In the genomic region with DNA sequence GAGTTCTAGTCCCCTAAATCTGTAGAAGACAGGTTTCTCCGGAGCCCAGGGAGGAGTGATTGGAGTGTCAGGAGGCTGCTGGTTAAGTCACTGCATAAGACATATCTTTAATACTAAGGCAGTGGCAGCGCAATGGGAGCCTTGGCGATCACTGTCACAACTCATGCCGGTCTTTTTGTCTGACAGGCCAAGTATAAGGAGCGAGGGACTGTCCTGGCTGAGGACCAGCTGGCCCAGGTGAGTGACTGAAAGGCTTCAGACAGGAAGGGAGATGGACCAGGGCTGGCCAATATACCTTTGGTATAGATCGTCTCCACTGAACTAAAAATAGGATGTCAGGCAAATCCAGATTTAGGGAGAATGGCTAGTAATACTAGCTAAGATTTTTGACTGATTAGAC, we compare ENCODE assay signal across 8 mouse cellular contexts. TPM values are rescaled to one million over a fixed set of nuclear protein-coding genes. Genes with fewer than 3 reads are reported as not detected.
DNase-seq lines count a peak whose midpoint lies in the region; ATAC-seq and TF ChIP-seq lines count a peak whose summit lies in the region.
"Had no signal": no experiment of that assay in that cellular context is flagged by ENCODE, and none has a peak within 500 bp of the region (broad histone marks: within the 10 kb centered on the region; RNA-seq: fewer than 3 reads in every experiment).

No protein-coding gene starts in this region.

- 3% methylated on average over 6 of the region's 6 CpGs for WGBS in heart, postnatal 0 days
- 9% methylated on average over 6 of the region's 6 CpGs for WGBS in lung, postnatal 0 days

- H3K27ac ChIP-seq in heart, postnatal 0 days (ENCODE audit: low read depth), result peak overlapping the region; percentile 67
- H3K27ac ChIP-seq in lung, postnatal 0 days (ENCODE audit: low read length), result peak overlapping the region; percentile 57; the same call in 1 of the 2 replicates

- peak overlapping the region; percentile 77 for H3K9ac ChIP-seq in heart, postnatal 0 days (replicated peaks; ENCODE audit: low read depth, low read length)
- H3K9ac ChIP-seq in lung, postnatal 0 days (replicated peaks; ENCODE audit: low read depth), result peak overlapping the region; percentile 80

- peak overlapping the region; percentile 89 for H3K4me3 ChIP-seq in heart, postnatal 0 days (ENCODE audit: low read depth, low read length)
- peak overlapping the region; percentile 95 for H3K4me3 ChIP-seq in lung, postnatal 0 days (ENCODE audit: low read depth, low read length)

- ATAC-seq in heart, postnatal 0 days (ENCODE audit: insufficient read depth, low read depth), result no peak
- ATAC-seq in lung, postnatal 0 days, result peak; percentile 34; the same call in 1 of the 2 replicates
- ATAC-seq in monocyte, adult 5-6 weeks (replicated peaks; ENCODE audit: insufficient number of reproducible peaks, low FRiP score, low TSS enrichment, poor library complexity, severe bottlenecking), result no peak

- no peak for TF ChIP-seq EP300 in heart, postnatal 0 days (IDR thresholded peaks at IDR 0.05; ENCODE audit: low read depth)
- no peak for TF ChIP-seq EP300 in lung, postnatal 0 days (IDR thresholded peaks at IDR 0.05)

- H3K27me3 ChIP-seq in heart, postnatal 0 days (ENCODE audit: control insufficient read depth, insufficient read depth, low read length), result no peaks in the 10 kb centered on the region
- no peaks in the 10 kb centered on the region; the same call in 1 of the 2 replicates for H3K27me3 ChIP-seq in lung, postnatal 0 days (replicated peaks; ENCODE audit: insufficient read depth, low read length)

- peaks cover 3% of the 10 kb centered on the region; the same call in 1 of the 2 replicates for H3K36me3 ChIP-seq in heart, postnatal 0 days (replicated peaks; ENCODE audit: control insufficient read depth, insufficient read depth, low read length)
- H3K36me3 ChIP-seq in lung, postnatal 0 days (ENCODE audit: insufficient read depth, low read length), result no peaks in the 10 kb centered on the region

- H3K4me1 ChIP-seq in heart, postnatal 0 days (ENCODE audit: control insufficient read depth, insufficient read depth), result peaks cover 10% of the 10 kb centered on the region
- H3K4me1 ChIP-seq in lung, postnatal 0 days (ENCODE audit: insufficient read depth, low read depth, low read length), result peaks cover 7% of the 10 kb centered on the region

- DNase-seq in left cerebral cortex, postnatal 4 days, result peak; percentile 37
- DNase-seq in left cerebral cortex, adult 18-20 months (ENCODE audit: low spot score in 2 of 2), result no peak
- peak; percentile 74 to 80 for DNase-seq in cerebellum, postnatal 10 days
- no peak for DNase-seq in heart, postnatal 0 days (ENCODE audit: low spot score)
- DNase-seq in lung, postnatal 0 days (ENCODE audit: low spot score), result no peak
- DNase-seq in thymus, postnatal 10 days (ENCODE audit: low spot score in 2 of 2), result no peak

- no peak for TF ChIP-seq CTCF in heart, postnatal 0 days (IDR thresholded peaks at IDR 0.05; ENCODE audit: low read depth)
- no peak for TF ChIP-seq CTCF in lung, postnatal 0 days (IDR thresholded peaks at IDR 0.05)

- intact Hi-C loops in left cerebral cortex, postnatal 4 days (cut with DNase I), result no loop called here

- no peaks in the 10 kb centered on the region for H3K9me3 ChIP-seq in heart, postnatal 0 days (replicated peaks; ENCODE audit: control insufficient read depth, low read length)
- no peaks in the 10 kb centered on the region for H3K9me3 ChIP-seq in lung, postnatal 0 days (ENCODE audit: low read length)

- peak overlapping the region; percentile 94 for H3K4me2 ChIP-seq in heart, postnatal 0 days (ENCODE audit: low read depth, low read length)
- H3K4me2 ChIP-seq in lung, postnatal 0 days (replicated peaks; ENCODE audit: low read depth, low read length), result peak overlapping the region; percentile 72

RNA-seq across cellular contexts. Expression of a gene that starts 0.4 kb away (rescaled TPM):
- total RNA-seq in left cerebral cortex, postnatal 4 days (2021), result 10 to 100 TPM; 88.0 to 94.0 TPM
- total RNA-seq in left cerebral cortex, adult 18-20 months (2021), result 100 to 1,000 TPM; 104 to 106 TPM
- total RNA-seq in heart, postnatal 0 days (2014; rRNA removed; ENCODE audit: low replicate concordance), result 24.0 and 25.2 TPM in 2 replicates
- 59.4 and 63.0 TPM in 2 replicates for polyA plus RNA-seq in heart, postnatal 0 days (2015; fragmentation: Nextera tagmentation; extraction: Ambion mirVana)
- polyA plus RNA-seq in lung, postnatal 0 days (2015; fragmentation: Nextera tagmentation; extraction: Ambion mirVana), result 72.9 and 77.9 TPM in 2 replicates
- total RNA-seq in monocyte, adult 5-6 weeks (2017), result 66.0 to 93.9 TPM (median 80.9 TPM) in 3 replicates

RNA-seq across cellular contexts. Expression of a gene that starts 10.8 kb away (rescaled TPM):
- not detected for total RNA-seq in left cerebral cortex, postnatal 4 days (2021)
- not detected for total RNA-seq in left cerebral cortex, adult 18-20 months (2021)
- total RNA-seq in heart, postnatal 0 days (2014; rRNA removed; ENCODE audit: low replicate concordance), result not detected in 2 replicates
- not detected in 2 replicates for polyA plus RNA-seq in heart, postnatal 0 days (2015; fragmentation: Nextera tagmentation; extraction: Ambion mirVana)
- polyA plus RNA-seq in lung, postnatal 0 days (2015; fragmentation: Nextera tagmentation; extraction: Ambion mirVana), result not detected in 2 replicates
- total RNA-seq in monocyte, adult 5-6 weeks (2017), result not detected in 3 replicates
- total RNA-seq: neutrophil, adult 5-6 weeks had no signal

RNA-seq across cellular contexts. Expression of a gene that starts 29.4 kb away (rescaled TPM):
- total RNA-seq in left cerebral cortex, postnatal 4 days (2021), result 1 to 10 TPM; 2.6 to 3.5 TPM
- total RNA-seq in left cerebral cortex, adult 18-20 months (2021), result under 1 TPM in 1 of 2 experiments, not detected in 1; 0.37 TPM
- 3.4 and 10.4 TPM in 2 replicates for total RNA-seq in heart, postnatal 0 days (2014; rRNA removed; ENCODE audit: low replicate concordance)
- polyA plus RNA-seq in heart, postnatal 0 days (2015; fragmentation: Nextera tagmentation; extraction: Ambion mirVana), result 4.5 and 5.6 TPM in 2 replicates
- 4.3 and 6.1 TPM in 2 replicates for polyA plus RNA-seq in lung, postnatal 0 days (2015; fragmentation: Nextera tagmentation; extraction: Ambion mirVana)
- not detected in 3 replicates for total RNA-seq in monocyte, adult 5-6 weeks (2017)
- total RNA-seq: neutrophil, adult 5-6 weeks had no signal

RNA-seq across cellular contexts. Expression of a gene that starts 30.1 kb away (rescaled TPM):
- total RNA-seq in left cerebral cortex, postnatal 4 days (2021), result 10 to 100 TPM; 68.1 to 72.8 TPM
- 10 to 100 TPM; 61.9 to 63.1 TPM for total RNA-seq in left cerebral cortex, adult 18-20 months (2021)
- total RNA-seq in heart, postnatal 0 days (2014; rRNA removed; ENCODE audit: low replicate concordance), result 42.4 and 44.4 TPM in 2 replicates
- 19.3 and 20.0 TPM in 2 replicates for polyA plus RNA-seq in heart, postnatal 0 days (2015; fragmentation: Nextera tagmentation; extraction: Ambion mirVana)
- 29.6 and 31.6 TPM in 2 replicates for polyA plus RNA-seq in lung, postnatal 0 days (2015; fragmentation: Nextera tagmentation; extraction: Ambion mirVana)
- total RNA-seq in monocyte, adult 5-6 weeks (2017), result 36.8 to 37.9 TPM (median 37.2 TPM) in 3 replicates

RNA-seq across cellular contexts. Expression of a gene that starts 40.3 kb away (rescaled TPM):
- total RNA-seq in left cerebral cortex, postnatal 4 days (2021), result 100 to 1,000 TPM; 349 to 390 TPM
- total RNA-seq in left cerebral cortex, adult 18-20 months (2021), result 100 to 1,000 TPM; 349 to 365 TPM
- total RNA-seq in heart, postnatal 0 days (2014; rRNA removed; ENCODE audit: low replicate concordance), result 4,197 and 4,922 TPM in 2 replicates
- polyA plus RNA-seq in heart, postnatal 0 days (2015; fragmentation: Nextera tagmentation; extraction: Ambion mirVana), result 4,840 and 4,941 TPM in 2 replicates
- polyA plus RNA-seq in lung, postnatal 0 days (2015; fragmentation: Nextera tagmentation; extraction: Ambion mirVana), result 324 and 382 TPM in 2 replicates
- total RNA-seq in monocyte, adult 5-6 weeks (2017), result 1.6 to 31.3 TPM (median 27.1 TPM) in 3 replicates

Comparison
In these comparisons a context has a peak if more than half of its experiments do, and no peak if none do; other contexts are left out.
1. DNase-seq: peak in left cerebral cortex, postnatal 4 days (single experiment) and cerebellum, postnatal 10 days (2 of 2); none in left cerebral cortex, adult 18-20 months (0 of 2), heart, postnatal 0 days (single experiment), lung, postnatal 0 days (single experiment) and thymus, postnatal 10 days (0 of 2).